Mouse (Mus musculus) liver, embryonic 12.5 days (tissue): ENCODE results near the gene Slc35d1. TPM values are rescaled to one million over a fixed set of nuclear protein-coding genes. Genes with fewer than 3 reads are reported as not detected.
A peak's percentile ranks its signal among the peaks of the same experiment; 100 is the strongest.

ENCODE experiments used
- ATAC-seq: fragments of 200-750 bp; cut with Nextera tagmentation; 2 replicates; pipeline ENCODE4 v1.8.0; 2017; ENCODE audit warnings: moderate number of reproducible peaks, mild to moderate bottlenecking, moderate library complexity
- H3K27ac ChIP-seq: fragments of 300-500 bp; sonication (generic); 2 replicates; pipeline ENCODE4 v1.5.1; 2016; ENCODE audit warnings: mild to moderate bottlenecking
- H3K27me3 ChIP-seq: fragments of 300-500 bp; sonication (generic); replicated peaks from 2 replicates; pipeline ENCODE4 v1.6.1; 2016; ENCODE audit warnings: mild to moderate bottlenecking, moderate library complexity
- H3K36me3 ChIP-seq: fragments of 300-500 bp; sonication (generic); 2 replicates; pipeline ENCODE4 v1.6.1; 2016; ENCODE audit warnings: mild to moderate bottlenecking, moderate library complexity
- H3K4me1 ChIP-seq: fragments of 300-500 bp; sonication (generic); 2 replicates; pipeline ENCODE4 v1.6.1; 2016
- H3K4me2 ChIP-seq: fragments of 300-500 bp; sonication (generic); 2 replicates; pipeline ENCODE4 v1.6.1; 2016; ENCODE audit warnings: mild to moderate bottlenecking, moderate library complexity
- H3K4me3 ChIP-seq: fragments of 300-500 bp; sonication (generic); 2 replicates; pipeline ENCODE4 v1.5.1; 2016; ENCODE audit warnings: mild to moderate bottlenecking, moderate library complexity
- H3K9ac ChIP-seq: fragments of 300-500 bp; sonication (generic); 2 replicates; pipeline ENCODE4 v1.6.1; 2016; ENCODE audit warnings: mild to moderate bottlenecking, moderate library complexity
- H3K9me3 ChIP-seq: fragments of 300-500 bp; sonication (generic); replicated peaks from 2 replicates; pipeline ENCODE4 v1.6.1; 2016; ENCODE audit warnings: mild to moderate bottlenecking, moderate library complexity
- WGBS: fragments of 180-500 bp; shearing (Covaris S2); methylation state at CpG from one replicate; pipeline ENCODE4 v1.1.7; 2016; ENCODE audit not compliant: insufficient replicate concordance; 5-methylcytosine and 5-hydroxymethylcytosine counted together
- polyA plus RNA-seq: library from polyadenylated mRNA; unstranded; fragments of >200 nt; fragmentation: Nextera tagmentation; extraction: Ambion mirVana; gene quantifications from 2 replicates; pipeline ENCODE4 v1.2.1, GENCODE M21; 2016

Slc35d1 gene
- polyA plus RNA-seq: 11.1 and 12.7 TPM in 2 replicates

GRCm38 (mm10) chr4:103214925-103215820 is at the start of gene Slc35d1:
Gene Slc35d1, minus strand, starts transcription at chr4:103215164.
- Histone ChIP-seq H3K4me1 (peaks cover 29% of the 10 kb centered on the region), H3K27me3 (no peaks in the 10 kb centered on the region), H3K9me3 (no peaks in the 10 kb centered on the region), H3K27ac (peak within 1 kb of the TSS; percentile 93), H3K4me3 (peak within 1 kb of the TSS; percentile 92), H3K36me3 (peaks cover 9% of the 10 kb centered on the region), H3K9ac (peak within 1 kb of the TSS; percentile 95), H3K4me2 (peak within 1 kb of the TSS; percentile 90)
- 3% methylated on average over 70 of the region's 70 CpGs for WGBS
- peak; percentile 86 for ATAC-seq

- H3K9ac ChIP-seq: no peak overlapping the region
- H3K4me1 ChIP-seq: no peaks in the 10 kb centered on the region
- no peak overlapping the region for H3K27ac ChIP-seq
- H3K36me3 ChIP-seq: no peaks in the 10 kb centered on the region
- no peak overlapping the region for H3K4me2 ChIP-seq
- H3K9me3 ChIP-seq: no peaks in the 10 kb centered on the region
- WGBS: 29% methylated on average over 8 of the region's 8 CpGs
- ATAC-seq: no peak
- H3K4me3 ChIP-seq: no peak overlapping the region
- no peaks in the 10 kb centered on the region for H3K27me3 ChIP-seq
Observed at GRCm38 (mm10) chr4:103263812-103264396, 48.9 kb upstream of the Slc35d1 start.

- Histone ChIP-seq H3K36me3 (no peaks in the 10 kb centered on the region), H3K27me3 (no peaks in the 10 kb centered on the region), H3K27ac (no peak overlapping the region), H3K9me3 (no peaks in the 10 kb centered on the region), H3K4me3 (no peak overlapping the region), H3K4me1 (no peaks in the 10 kb centered on the region), H3K9ac (no peak overlapping the region), H3K4me2 (no peak overlapping the region)
- 61% methylated on average over 5 of the region's 5 CpGs for WGBS
- no peak for ATAC-seq
Observed at GRCm38 (mm10) chr4:103263378-103263777, 48.4 kb upstream of the Slc35d1 start.

- Histone ChIP-seq H3K4me1 (peaks cover 1% of the 10 kb centered on the region; the same call in 1 of the 2 replicates), H3K9ac (no peak overlapping the region), H3K36me3 (no peaks in the 10 kb centered on the region), H3K27ac (no peak overlapping the region), H3K27me3 (no peaks in the 10 kb centered on the region), H3K9me3 (no peaks in the 10 kb centered on the region), H3K4me3 (no peak overlapping the region), H3K4me2 (no peak overlapping the region)
- ATAC-seq: no peak
- 55% methylated on average over 3 of the region's 3 CpGs for WGBS
Observed at GRCm38 (mm10) chr4:103258817-103259216, 43.9 kb upstream of the Slc35d1 start.

GRCm38 (mm10) chr4:103253846-103254245 is 38.9 kb upstream of the Slc35d1 start:
- no peak overlapping the region for H3K4me2 ChIP-seq
- H3K9ac ChIP-seq: no peak overlapping the region
- H3K27ac ChIP-seq: no peak overlapping the region
- H3K27me3 ChIP-seq: no peaks in the 10 kb centered on the region
- H3K36me3 ChIP-seq: no peaks in the 10 kb centered on the region
- no peaks in the 10 kb centered on the region for H3K9me3 ChIP-seq
- WGBS: 26% methylated on average over 4 of the region's 4 CpGs
- H3K4me3 ChIP-seq: no peak overlapping the region
- peaks cover 12% of the 10 kb centered on the region for H3K4me1 ChIP-seq
- ATAC-seq: 0 out of 2 replicates have a peak, but pooled peaks have one; percentile 42

GRCm38 (mm10) chr4:103249436-103250085 is 34.6 kb upstream of the Slc35d1 start:
- Histone ChIP-seq H3K4me1 (peaks cover 13% of the 10 kb centered on the region), H3K4me2 (0 out of 2 replicates have a peak overlapping the region, but pooled peaks have one; percentile 13), H3K27me3 (no peaks in the 10 kb centered on the region), H3K4me3 (no peak overlapping the region), H3K9me3 (no peaks in the 10 kb centered on the region), H3K9ac (no peak overlapping the region), H3K36me3 (no peaks in the 10 kb centered on the region), H3K27ac (no peak overlapping the region)
- WGBS: 33% methylated on average over 6 of the region's 6 CpGs
- no peak for ATAC-seq

GRCm38 (mm10) chr4:103247813-103248212 is 32.8 kb upstream of the Slc35d1 start:
- ATAC-seq: no peak
- no peak overlapping the region for H3K27ac ChIP-seq
- 81% methylated on average over 2 of the region's 2 CpGs for WGBS
- no peak overlapping the region for H3K4me3 ChIP-seq
- no peak overlapping the region for H3K9ac ChIP-seq
- H3K27me3 ChIP-seq: no peaks in the 10 kb centered on the region
- H3K4me2 ChIP-seq: no peak overlapping the region
- H3K36me3 ChIP-seq: no peaks in the 10 kb centered on the region
- H3K9me3 ChIP-seq: no peaks in the 10 kb centered on the region
- peaks cover 10% of the 10 kb centered on the region for H3K4me1 ChIP-seq

- Histone ChIP-seq H3K4me3 (no peak overlapping the region), H3K27me3 (no peaks in the 10 kb centered on the region), H3K9ac (no peak overlapping the region), H3K27ac (no peak overlapping the region), H3K4me2 (no peak overlapping the region), H3K36me3 (no peaks in the 10 kb centered on the region), H3K9me3 (no peaks in the 10 kb centered on the region), H3K4me1 (peaks cover 10% of the 10 kb centered on the region)
- ATAC-seq: no peak
- WGBS: 69% methylated on average over 3 of the region's 3 CpGs
Observed at GRCm38 (mm10) chr4:103247249-103247648, 32.3 kb upstream of the Slc35d1 start.

- Histone ChIP-seq H3K9me3 (no peaks in the 10 kb centered on the region), H3K27ac (no peak overlapping the region), H3K4me2 (no peak overlapping the region), H3K36me3 (no peaks in the 10 kb centered on the region), H3K4me1 (no peaks in the 10 kb centered on the region), H3K4me3 (no peak overlapping the region), H3K27me3 (no peaks in the 10 kb centered on the region), H3K9ac (no peak overlapping the region)
- WGBS: 58% methylated on average over 2 of the region's 2 CpGs
- no peak for ATAC-seq
Observed at GRCm38 (mm10) chr4:103232156-103232555, 17.2 kb upstream of the Slc35d1 start.

- H3K4me3 ChIP-seq: no peak overlapping the region
- no peak overlapping the region for H3K9ac ChIP-seq
- no peaks in the 10 kb centered on the region for H3K9me3 ChIP-seq
- H3K4me1 ChIP-seq: peaks cover 11% of the 10 kb centered on the region
- WGBS: 23% methylated on average over 9 of the region's 9 CpGs
- H3K27me3 ChIP-seq: no peaks in the 10 kb centered on the region
- no peaks in the 10 kb centered on the region for H3K36me3 ChIP-seq
- H3K27ac ChIP-seq: no peak overlapping the region
- H3K4me2 ChIP-seq: peak overlapping the region; percentile 44
- no peak for ATAC-seq
Observed at GRCm38 (mm10) chr4:103222854-103223253, 7.9 kb upstream of the Slc35d1 start.

GRCm38 (mm10) chr4:103221789-103222188 is 6.8 kb upstream of the Slc35d1 start:
- H3K9ac ChIP-seq: no peak overlapping the region
- no peaks in the 10 kb centered on the region for H3K9me3 ChIP-seq
- H3K4me3 ChIP-seq: no peak overlapping the region
- 43% methylated on average over 6 of the region's 6 CpGs for WGBS
- no peaks in the 10 kb centered on the region for H3K36me3 ChIP-seq
- H3K4me2 ChIP-seq: no peak overlapping the region
- no peak overlapping the region for H3K27ac ChIP-seq
- H3K27me3 ChIP-seq: no peaks in the 10 kb centered on the region
- ATAC-seq: no peak
- H3K4me1 ChIP-seq: peaks cover 11% of the 10 kb centered on the region

- no peaks in the 10 kb centered on the region for H3K36me3 ChIP-seq
- H3K27ac ChIP-seq: no peak overlapping the region
- H3K4me3 ChIP-seq: no peak overlapping the region
- no peaks in the 10 kb centered on the region for H3K27me3 ChIP-seq
- H3K9ac ChIP-seq: no peak overlapping the region
- ATAC-seq: no peak
- no peaks in the 10 kb centered on the region for H3K9me3 ChIP-seq
- 66% methylated on average over 5 of the region's 5 CpGs for WGBS
- H3K4me1 ChIP-seq: peaks cover 24% of the 10 kb centered on the region
- no peak overlapping the region for H3K4me2 ChIP-seq
Observed at GRCm38 (mm10) chr4:103219011-103219410, 4.0 kb upstream of the Slc35d1 start.
